Mouse (Mus musculus) ES-E14 (cell line): ENCODE data around the gene 4930518I15Rik. TPM values are rescaled to one million over a fixed set of nuclear protein-coding genes. Genes with fewer than 3 reads are reported as not detected.
"Not testable (repeated sequence)": the region's sequence is repeated elsewhere in the genome, so short reads cannot be mapped to it uniquely, and the experiment has no call there.

Source experiments
- DNase-seq: peaks from one replicate; pipeline ENCODE4 v3.0.0-alpha.2; 2013; ENCODE audit warnings: low read depth, low spot score
- H3K27ac ChIP-seq: 2 replicates; pipeline ENCODE4 v1.5.1; 2012; ENCODE audit warnings: low read depth, mild to moderate bottlenecking, low read length, moderate library complexity, mixed read lengths; ENCODE audit not compliant: poor library complexity, insufficient read depth, severe bottlenecking
- H3K36me3 ChIP-seq: 2 replicates; pipeline ENCODE4 v1.6.1; 2012; ENCODE audit warnings: mild to moderate bottlenecking, low read length, moderate library complexity, mixed read lengths; ENCODE audit not compliant: control insufficient read depth, poor library complexity, insufficient read depth, severe bottlenecking
- H3K4me1 ChIP-seq, 2 experiments: fragments of 150-350 bp in 1 of 2; sonication (generic) in 1 of 2; 2 replicates each; pipeline ENCODE4 v1.6.1; 2012; ENCODE audit warnings: low read length in 2 of 2, mild to moderate bottlenecking in 1 of 2, mixed read lengths in 1 of 2; ENCODE audit not compliant: control insufficient read depth in 2 of 2, insufficient read depth in 2 of 2, poor library complexity in 1 of 2
- H3K4me3 ChIP-seq, 2 experiments: fragments of 150-350 bp in 1 of 2; sonication (generic) in 1 of 2; 2 replicates each; pipeline ENCODE4 v1.5.1; 2012; ENCODE audit warnings: low read length in 2 of 2, low read depth in 1 of 2, mild to moderate bottlenecking in 1 of 2, mixed read lengths in 1 of 2; ENCODE audit not compliant: insufficient read depth in 1 of 2, poor library complexity in 1 of 2, severe bottlenecking in 1 of 2
- H3K9ac ChIP-seq: 2 replicates; pipeline ENCODE4 v1.6.1; 2012; ENCODE audit warnings: low read depth, mild to moderate bottlenecking, low read length, mixed read lengths; ENCODE audit not compliant: poor library complexity, insufficient read depth, severe bottlenecking
- H3K9me3 ChIP-seq: fragments of 150-350 bp; sonication (generic); 2 replicates; pipeline ENCODE4 v1.6.1; 2012; ENCODE audit warnings: low read depth, mild to moderate bottlenecking, low read length; ENCODE audit not compliant: control insufficient read depth, insufficient read depth
- CHD2 ChIP-seq: IDR thresholded peaks from 2 replicates; pipeline ENCODE4 v1.6.1; 2014; ENCODE audit warnings: mild to moderate bottlenecking, low read depth, low read length, inconsistent platforms
- HCFC1 ChIP-seq: IDR thresholded peaks from 2 replicates; pipeline ENCODE4 v1.6.1; 2012; ENCODE audit warnings: low read length, inconsistent platforms, borderline replicate concordance; ENCODE audit not compliant: insufficient read depth
- MAFK ChIP-seq: IDR thresholded peaks from 2 replicates; pipeline ENCODE4 v1.6.1; 2014; ENCODE audit warnings: mild to moderate bottlenecking, low read depth, low read length, inconsistent platforms; ENCODE audit not compliant: insufficient read depth
- ZC3H11A ChIP-seq: IDR thresholded peaks from 2 replicates; pipeline ENCODE4 v1.6.1; 2012; ENCODE audit warnings: low read depth, mild to moderate bottlenecking, inconsistent platforms, low read length, borderline replicate concordance
- ZNF384 ChIP-seq: IDR thresholded peaks from 2 replicates; pipeline ENCODE4 v1.6.1; 2012; ENCODE audit warnings: low read depth, low read length, inconsistent platforms
- in situ Hi-C, 2 experiments: fragments of 600-800 bp; cut with MboI; formaldehyde crosslinking; loops; one replicate each; pipeline ENCODE4 v1.15.1; 2025; ENCODE audit warnings: low sequenced_read_pairs in 2 of 2, inconsistent platforms in 1 of 2; ENCODE audit not compliant: unreplicated experiment in 2 of 2
- total RNA-seq: library from RNA; depleted of rRNA; stranded (reverse); fragments of 300-350 nt; gene quantifications from 2 replicates; pipeline ENCODE4 v1.2.3, GENCODE M21; 2012

The 4930518I15Rik gene
- total RNA-seq, 1 experiment: 0.89 TPM

DNA sequence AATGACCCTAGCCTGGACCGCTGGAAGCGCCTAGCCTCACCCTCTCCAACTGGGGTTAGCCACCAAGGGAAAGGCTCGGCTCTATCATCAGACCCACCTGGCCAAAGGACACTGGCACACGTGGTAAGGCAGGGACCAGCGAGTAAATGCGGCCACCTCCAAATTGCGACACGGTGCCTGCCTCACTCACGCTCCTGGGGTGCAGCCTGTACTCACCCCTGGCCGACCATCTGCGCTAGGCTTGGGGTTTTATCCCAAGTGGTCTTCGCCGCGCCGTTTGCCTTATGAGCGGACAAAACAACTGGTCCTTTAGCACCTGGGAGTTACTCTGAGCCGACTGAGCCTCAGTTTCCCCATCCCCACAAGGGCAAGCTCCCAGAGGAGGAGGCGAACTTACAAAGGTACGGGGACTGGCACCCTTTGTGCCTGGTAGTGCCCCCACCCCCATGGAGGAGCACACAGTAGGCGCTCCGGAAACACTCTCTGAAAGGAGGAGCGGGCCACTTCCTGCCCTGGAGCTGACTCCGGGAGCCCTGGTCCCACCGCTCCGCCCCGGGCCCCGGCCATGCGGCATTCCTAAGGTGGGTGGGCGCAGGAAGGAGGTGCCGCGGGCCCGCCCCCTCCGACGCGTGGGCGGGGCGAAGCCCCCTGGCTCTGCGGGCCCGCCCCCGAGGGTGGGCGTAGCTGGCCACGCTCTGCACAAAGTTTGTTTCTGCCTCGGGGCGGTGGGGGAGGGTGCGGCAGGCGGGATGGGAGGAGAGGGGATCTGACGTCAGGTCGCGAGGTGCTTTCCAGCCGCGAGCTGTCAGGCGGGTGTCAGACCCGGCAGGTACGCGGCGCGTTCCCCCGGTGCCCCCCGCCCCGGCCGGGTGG lies 18.2 kb downstream of the 4930518I15Rik start, which contains the start of gene Tgif2:
Tgif2 (plus strand) TSS at position 689 of the 873 bp plus-strand sequence.
- Histone ChIP-seq H3K36me3 (peaks cover 27% of the 10 kb centered on the region), H3K27ac (peak within 1 kb of the TSS; percentile 95), H3K9me3 (no peaks in the 10 kb centered on the region), H3K4me3 (peak within 1 kb of the TSS; percentile 93 to 98), H3K9ac (peak within 1 kb of the TSS; percentile 91), H3K4me1 (peaks cover 6 to 15% of the 10 kb centered on the region in 2 experiments; a peak in 3 of 4 replicates)
- DNase-seq: peak; percentile 98
- in situ Hi-C loops: no loop called here
- peak; percentile 41; the same call in 1 of the 2 replicates for TF ChIP-seq HCFC1
- no peak for TF ChIP-seq ZNF384

DNA sequence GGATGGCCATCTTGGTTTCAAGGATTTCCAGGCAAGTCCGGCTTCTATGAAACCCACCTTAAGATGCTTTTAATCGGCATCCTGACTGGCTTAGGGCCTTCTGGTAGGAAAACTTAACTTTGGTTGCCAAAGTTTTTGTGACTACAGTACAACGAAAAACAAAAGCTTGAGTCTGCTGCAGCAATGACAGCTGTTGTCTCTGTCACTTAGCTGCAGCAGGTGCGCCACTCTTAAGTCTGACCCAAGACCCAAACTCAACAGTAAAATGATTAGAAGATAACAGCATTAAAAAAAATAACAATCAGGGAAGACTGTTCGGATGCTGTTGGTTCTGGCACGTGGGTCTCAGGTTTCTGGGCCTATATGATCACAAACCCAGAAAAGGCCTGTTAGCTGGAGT lies 18.9 kb downstream of the 4930518I15Rik start:
- H3K9me3 ChIP-seq: no peaks in the 10 kb centered on the region

DNA sequence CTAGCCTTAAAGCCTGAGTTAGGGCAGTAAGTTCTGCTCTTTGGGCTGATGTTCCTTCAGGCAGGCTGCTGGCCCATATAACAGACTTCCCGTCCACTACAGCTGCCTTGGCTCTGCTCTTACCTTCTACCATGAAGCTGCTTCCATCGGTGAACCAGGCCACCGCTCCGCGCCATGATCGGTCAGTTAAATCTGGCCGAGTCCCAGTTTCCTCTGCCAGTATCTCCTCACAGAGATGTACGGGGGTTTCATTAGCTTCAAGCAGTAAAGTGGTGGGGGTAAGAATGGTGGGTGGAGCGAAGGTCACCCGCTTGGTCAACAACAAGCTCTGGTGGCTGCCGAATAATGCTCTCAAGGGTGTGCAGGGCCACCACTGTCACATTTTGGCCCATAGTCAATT lies 23.4 kb downstream of the 4930518I15Rik start:
- Histone ChIP-seq H3K9me3 (no peaks in the 10 kb centered on the region), H3K36me3 (peaks cover 54% of the 10 kb centered on the region), H3K4me1 (no peaks in the 10 kb centered on the region; a peak in 1 of 4 replicates), H3K9ac (no peak overlapping the region), H3K27ac (no peak overlapping the region), H3K4me3 (no peak overlapping the region)
- DNase-seq: no peak
- TF ChIP-seq ZNF384: no peak
- TF ChIP-seq MAFK: no peak
- TF ChIP-seq ZC3H11A: no peak
- TF ChIP-seq HCFC1: no peak
- TF ChIP-seq CHD2: no peak
- in situ Hi-C loops: no loop called here

More for the DNA sequence above, 18.9 kb downstream of the 4930518I15Rik start:
- H3K36me3 ChIP-seq: peaks cover 30% of the 10 kb centered on the region
- TF ChIP-seq HCFC1 (no peak), ZNF384 (no peak), CHD2 (no peak), ZC3H11A (no peak), MAFK (no peak)
- peak overlapping the region; percentile 88; the same call in 1 of the 2 replicates for H3K27ac ChIP-seq
- H3K4me3 ChIP-seq: peak overlapping the region; percentile 76 to 80
- DNase-seq: no peak
- in situ Hi-C loops: no loop called here
- H3K9ac ChIP-seq: peak overlapping the region; percentile 91
- H3K4me1 ChIP-seq: peaks cover 3 to 8% of the 10 kb centered on the region in 2 experiments; a peak in 3 of 4 replicates

DNA sequence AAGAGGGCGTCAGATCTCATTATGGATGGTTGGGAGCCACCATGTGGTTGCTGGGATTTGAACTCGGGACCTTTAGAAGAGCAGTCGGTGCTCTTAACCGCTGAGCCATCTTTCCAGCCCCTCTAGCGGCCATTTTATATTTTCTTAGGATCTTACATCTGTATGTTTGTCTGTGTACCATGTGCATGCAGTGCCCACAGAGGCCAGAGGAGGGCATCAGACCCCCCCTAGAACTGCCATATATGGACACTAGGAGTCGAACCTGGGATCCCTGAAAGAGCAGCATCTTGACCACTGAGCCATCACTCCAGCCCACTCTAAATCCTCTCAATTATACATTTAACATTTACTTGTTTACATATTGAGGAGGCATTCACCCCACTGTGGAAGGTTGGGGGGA lies 32.6 kb downstream of the 4930518I15Rik start:
- H3K27ac ChIP-seq, H3K9ac ChIP-seq, in situ Hi-C loops, H3K36me3 ChIP-seq, H3K9me3 ChIP-seq, H3K4me1 ChIP-seq, H3K4me3 ChIP-seq: not testable (repeated sequence)
- peak; percentile 45 for DNase-seq

DNA sequence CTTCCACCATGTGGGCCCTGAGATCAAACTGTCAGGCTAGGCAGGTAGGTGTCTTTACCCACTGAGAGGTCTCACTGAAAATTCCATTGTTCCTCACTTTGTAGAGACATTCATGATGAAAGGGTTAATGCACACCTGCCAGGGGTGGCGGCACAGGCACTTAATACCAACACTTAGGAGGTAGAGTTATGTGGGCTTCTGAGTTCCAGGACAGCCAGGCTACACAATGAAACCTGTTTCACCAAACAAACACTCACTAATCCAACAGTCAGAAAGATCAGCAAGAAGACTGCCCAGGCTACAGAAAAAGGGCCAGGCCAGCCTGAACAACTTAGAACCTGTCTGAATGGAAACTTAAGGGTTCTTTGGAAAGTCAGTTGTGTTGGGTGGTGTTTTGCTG lies 41.6 kb downstream of the 4930518I15Rik start:
- H3K4me1 ChIP-seq: peaks cover 2 to 11% of the 10 kb centered on the region in 2 experiments; a peak in 2 of 4 replicates
- H3K36me3 ChIP-seq: no peaks in the 10 kb centered on the region
- no peak for TF ChIP-seq CHD2
- H3K9ac ChIP-seq: no peak overlapping the region
- in situ Hi-C loops: no loop called here
- no peak for DNase-seq
- no peaks in the 10 kb centered on the region for H3K9me3 ChIP-seq
- H3K27ac ChIP-seq: no peak overlapping the region
- H3K4me3 ChIP-seq: no peak overlapping the region
